ENCODE assay signal across 31 mouse cellular contexts in genomic region chr11:4027561-4028334, GRCm38 (mm10). TPM values are rescaled to one million over a fixed set of nuclear protein-coding genes. Genes with fewer than 3 reads are reported as not detected.
DNase-seq lines count a peak whose midpoint lies in the region; ATAC-seq and TF ChIP-seq lines count a peak whose summit lies in the region.
"Had no signal": no experiment of that assay in that cellular context is flagged by ENCODE, and none has a peak within 500 bp of the region (broad histone marks: within the 10 kb centered on the region; RNA-seq: fewer than 3 reads in every experiment).

No protein-coding gene starts in this region.

- no peak for TF ChIP-seq CTCF in forebrain, postnatal 0 days (IDR thresholded peaks at IDR 0.05; ENCODE audit: low read depth)
- no peak for TF ChIP-seq CTCF in brain, embryonic 14.5 days (IDR thresholded peaks at IDR 0.05; ENCODE audit: borderline replicate concordance, extremely low read depth, insufficient read depth, insufficient read length)
- TF ChIP-seq CTCF in thymus, adult 2 months (IDR thresholded peaks at IDR 0.05; ENCODE audit: borderline replicate concordance, control insufficient read depth, extremely low read depth, insufficient read depth, low read length, poor library complexity): no peak

- TF ChIP-seq POLR2A in brain, embryonic 14.5 days (IDR thresholded peaks at IDR 0.05; ENCODE audit: borderline replicate concordance, extremely low read depth, insufficient read depth, insufficient read length, poor library complexity, severe bottlenecking): no peak
- TF ChIP-seq POLR2A in thymus, adult 2 months (IDR thresholded peaks at IDR 0.05; ENCODE audit: control insufficient read depth, extremely low read depth, insufficient read depth, low read length, poor library complexity): no peak

- H3K4me3 ChIP-seq in forebrain, postnatal 0 days (ENCODE audit: low read depth, low read length): no peak overlapping the region
- H3K4me3 ChIP-seq in forebrain, embryonic 10.5 days: no peak overlapping the region
- no peak overlapping the region for H3K4me3 ChIP-seq in thymus, adult 2 months (ENCODE audit: control insufficient read depth, insufficient read depth, low read length)
- H3K4me3 ChIP-seq: embryonic facial prominence, embryonic 15.5 days; heart, embryonic 15.5 days; midbrain, embryonic 10.5 days had no signal

- no peaks in the 10 kb centered on the region for H3K9me3 ChIP-seq in forebrain, postnatal 0 days (ENCODE audit: low read length)
- no peaks in the 10 kb centered on the region; the same call in 1 of the 2 replicates for H3K9me3 ChIP-seq in forebrain, embryonic 10.5 days
- H3K9me3 ChIP-seq: embryonic facial prominence, embryonic 15.5 days; heart, embryonic 15.5 days had no signal

- peak; percentile 71 for ATAC-seq in forebrain, postnatal 0 days
- ATAC-seq: activated CD4-positive, CD25-positive, alpha-beta regulatory T cell, adult 4 months had no signal

- H3K4me2 ChIP-seq in forebrain, postnatal 0 days (ENCODE audit: low read depth): no peak overlapping the region
- H3K4me2 ChIP-seq: embryonic facial prominence, embryonic 15.5 days; heart, embryonic 15.5 days; liver, embryonic 11.5 days; lung, embryonic 14.5 days had no signal

- no peak overlapping the region for H3K9ac ChIP-seq in forebrain, postnatal 0 days
- H3K9ac ChIP-seq: embryonic facial prominence, embryonic 15.5 days; heart, embryonic 15.5 days; lung, embryonic 14.5 days had no signal

- H3K4me1 ChIP-seq in forebrain, postnatal 0 days (ENCODE audit: insufficient read depth): no peaks in the 10 kb centered on the region
- H3K4me1 ChIP-seq in forebrain, embryonic 10.5 days: 0 out of 2 replicates have a peak, but pooled peaks cover 3% of the 10 kb centered on the region
- H3K4me1 ChIP-seq in thymus, adult 2 months (replicated peaks; ENCODE audit: control insufficient read depth, insufficient read depth, low read length): no peaks in the 10 kb centered on the region
- H3K4me1 ChIP-seq: embryonic facial prominence, embryonic 15.5 days; heart, embryonic 15.5 days; midbrain, embryonic 10.5 days had no signal

- intact Hi-C loops in left cerebral cortex, postnatal 25 days (cut with DNase I): no loop called here
- intact Hi-C loops in gastrocnemius, postnatal 36 days (cut with DNase I): no loop called here

- no peak overlapping the region for H3K27ac ChIP-seq in forebrain, postnatal 0 days (ENCODE audit: low read depth, low read length)
- no peak overlapping the region for H3K27ac ChIP-seq in forebrain, embryonic 10.5 days
- H3K27ac ChIP-seq in thymus, adult 2 months (ENCODE audit: control insufficient read depth, insufficient read depth, low read length): no peak overlapping the region
- H3K27ac ChIP-seq: embryonic facial prominence, embryonic 15.5 days; heart, embryonic 15.5 days; kidney, postnatal 0 days; macrophage; midbrain, embryonic 10.5 days had no signal

- 56% methylated on average over 9 of the region's 9 CpGs for WGBS in forebrain, postnatal 0 days
- 80% methylated on average over 9 of the region's 9 CpGs for WGBS in forebrain, embryonic 10.5 days
- WGBS in thymus, adult 2 months: 87% methylated on average over 9 of the region's 9 CpGs

- no peaks in the 10 kb centered on the region; the same call in 1 of the 2 replicates for H3K27me3 ChIP-seq in forebrain, postnatal 0 days (ENCODE audit: insufficient read depth, low read length)
- peaks cover 20% of the 10 kb centered on the region for H3K27me3 ChIP-seq in forebrain, embryonic 10.5 days (ENCODE audit: poor library complexity, severe bottlenecking)
- H3K27me3 ChIP-seq in thymus, adult 2 months (ENCODE audit: control insufficient read depth, insufficient read depth, low read length): no peaks in the 10 kb centered on the region

- DNase-seq in forebrain, postnatal 0 days: peak; percentile 64
- no peak for DNase-seq in forebrain, embryonic 10.5 days (ENCODE audit: extremely low spot score, low spot score)
- DNase-seq in layer of hippocampus, adult 9-11 months: peak; percentile 24
- DNase-seq in layer of hippocampus, postnatal 36 days: no peak
- DNase-seq in brain, embryonic 14.5 days (ENCODE audit: low read depth): peak; percentile 46
- DNase-seq in left cerebral cortex, postnatal 25 days (ENCODE audit: low spot score in 2 of 2): peak; percentile 17 to 81
- no peak for DNase-seq in gastrocnemius, postnatal 36 days
- no peak for DNase-seq in thymus, adult 2 months
- DNase-seq: adrenal gland, postnatal 10 days; cerebellum, adult 18-20 months; cerebellum, postnatal 36 days; heart, adult 18-20 months; kidney, adult 11 months; lung, embryonic 14.5 days; retina, postnatal 1 day had no signal

- no peaks in the 10 kb centered on the region for H3K36me3 ChIP-seq in forebrain, postnatal 0 days (ENCODE audit: insufficient read depth)
- no peaks in the 10 kb centered on the region for H3K36me3 ChIP-seq in forebrain, embryonic 10.5 days (replicated peaks)
- no peaks in the 10 kb centered on the region for H3K36me3 ChIP-seq in thymus, adult 2 months (ENCODE audit: control insufficient read depth, insufficient read depth, low read length)
- H3K36me3 ChIP-seq: embryonic facial prominence, embryonic 15.5 days; G1E; heart, embryonic 15.5 days; midbrain, embryonic 10.5 days had no signal

RNA-seq across cellular contexts. Expression of gene Sec14l4, which starts 3.5 kb away (rescaled TPM):
- total RNA-seq in forebrain, postnatal 0 days (2014; rRNA removed): not detected in 2 replicates
- not detected in 2 replicates for polyA plus RNA-seq in forebrain, postnatal 0 days (2015; fragmentation: Nextera tagmentation; extraction: Ambion mirVana)
- not detected in 2 replicates for polyA plus RNA-seq in forebrain, embryonic 10.5 days (2016; fragmentation: Nextera tagmentation; extraction: Ambion mirVana)
- total RNA-seq in layer of hippocampus, postnatal 36 days (2021): under 1 TPM; 0.13 to 0.40 TPM
- polyA plus RNA-seq in brain, embryonic 14.5 days (2012; rRNA removed): 0.05 TPM in 1 of 2 replicates, not detected in the other
- under 1 TPM in 1 of 2 experiments, not detected in 1; 0.21 TPM for total RNA-seq in left cerebral cortex, postnatal 25 days (2021)
- total RNA-seq in gastrocnemius, postnatal 36 days (2021): not detected
- polyA plus RNA-seq in thymus, adult 2 months (2012; rRNA removed): 0.44 and 0.85 TPM in 2 replicates
- total RNA-seq: gastrocnemius, adult 8-10 months; hematopoietic stem cell, adult 5-6 weeks had no signal
- polyA plus RNA-seq: activated CD4-positive, CD25-positive, alpha-beta regulatory T cell, adult 4 months; G1E; kidney, postnatal 0 days; limb, embryonic 11.5 days; macrophage; midbrain, embryonic 10.5 days; neural tube, embryonic 11.5 days had no signal

RNA-seq across cellular contexts. Expression of gene Sec14l3, which starts 36.9 kb away (rescaled TPM):
- total RNA-seq in forebrain, postnatal 0 days (2014; rRNA removed): 3.6 and 4.7 TPM in 2 replicates
- 2.1 and 3.8 TPM in 2 replicates for polyA plus RNA-seq in forebrain, postnatal 0 days (2015; fragmentation: Nextera tagmentation; extraction: Ambion mirVana)
- not detected in 2 replicates for polyA plus RNA-seq in forebrain, embryonic 10.5 days (2016; fragmentation: Nextera tagmentation; extraction: Ambion mirVana)
- total RNA-seq in layer of hippocampus, postnatal 36 days (2021): 1 to 10 TPM; 1.1 to 1.2 TPM
- polyA plus RNA-seq in brain, embryonic 14.5 days (2012; rRNA removed): 0.23 and 0.29 TPM in 2 replicates
- total RNA-seq in left cerebral cortex, postnatal 25 days (2021): 1 to 10 TPM in 1 of 2 experiments, under 1 TPM in 1; 0.60 to 1.3 TPM
- not detected for total RNA-seq in gastrocnemius, postnatal 36 days (2021)
- polyA plus RNA-seq in thymus, adult 2 months (2012; rRNA removed): 0.49 and 0.52 TPM in 2 replicates
- total RNA-seq: gastrocnemius, adult 8-10 months; hematopoietic stem cell, adult 5-6 weeks had no signal
- polyA plus RNA-seq: activated CD4-positive, CD25-positive, alpha-beta regulatory T cell, adult 4 months; G1E; kidney, postnatal 0 days; limb, embryonic 11.5 days; liver, embryonic 11.5 days; macrophage; midbrain, embryonic 10.5 days; neural tube, embryonic 11.5 days; spleen, adult 2 months; stomach, embryonic 14.5 days; urinary bladder, adult 2 months had no signal

RNA-seq across cellular contexts. Expression of gene Gal3st1, which starts 44.3 kb away (rescaled TPM):
- total RNA-seq in forebrain, postnatal 0 days (2014; rRNA removed): 6.5 and 9.9 TPM in 2 replicates
- polyA plus RNA-seq in forebrain, postnatal 0 days (2015; fragmentation: Nextera tagmentation; extraction: Ambion mirVana): 8.0 and 8.3 TPM in 2 replicates
- polyA plus RNA-seq in forebrain, embryonic 10.5 days (2016; fragmentation: Nextera tagmentation; extraction: Ambion mirVana): 0.16 and 0.17 TPM in 2 replicates
- total RNA-seq in layer of hippocampus, postnatal 36 days (2021): 10 to 100 TPM; 12.5 to 14.2 TPM
- 3.2 and 5.3 TPM in 2 replicates for polyA plus RNA-seq in brain, embryonic 14.5 days (2012; rRNA removed)
- total RNA-seq in left cerebral cortex, postnatal 25 days (2021): 10 to 100 TPM; 13.2 to 15.5 TPM
- total RNA-seq in gastrocnemius, postnatal 36 days (2021): under 1 TPM; 0.26 to 0.42 TPM
- polyA plus RNA-seq in thymus, adult 2 months (2012; rRNA removed): 1.7 and 2.1 TPM in 2 replicates
- total RNA-seq: G1E had no signal
- polyA plus RNA-seq: activated CD4-positive, CD25-positive, alpha-beta regulatory T cell, adult 4 months; G1E; macrophage had no signal

RNA-seq across cellular contexts. Expression of gene 4930556J24Rik, which starts 51.2 kb away (rescaled TPM):
- not detected in 2 replicates for total RNA-seq in forebrain, postnatal 0 days (2014; rRNA removed)
- not detected in 2 replicates for polyA plus RNA-seq in forebrain, postnatal 0 days (2015; fragmentation: Nextera tagmentation; extraction: Ambion mirVana)
- polyA plus RNA-seq in forebrain, embryonic 10.5 days (2016; fragmentation: Nextera tagmentation; extraction: Ambion mirVana): 0.36 TPM in 2 replicates
- total RNA-seq in layer of hippocampus, postnatal 36 days (2021): under 1 TPM in 1 of 2 experiments, not detected in 1; 0.43 TPM
- 0.05 TPM in 1 of 2 replicates, not detected in the other for polyA plus RNA-seq in brain, embryonic 14.5 days (2012; rRNA removed)
- total RNA-seq in left cerebral cortex, postnatal 25 days (2021): not detected
- not detected for total RNA-seq in gastrocnemius, postnatal 36 days (2021)
- polyA plus RNA-seq in thymus, adult 2 months (2012; rRNA removed): not detected in 2 replicates
- total RNA-seq: adrenal gland, postnatal 10 days; gastrocnemius, adult 8-10 months; heart, adult 18-20 months; hematopoietic stem cell, adult 5-6 weeks had no signal
- polyA plus RNA-seq: activated CD4-positive, CD25-positive, alpha-beta regulatory T cell, adult 4 months; G1E; heart, embryonic 15.5 days; limb, embryonic 11.5 days; macrophage; neural tube, embryonic 11.5 days; spleen, adult 2 months; thymus, postnatal 0 days had no signal

Comparison
In these comparisons a context has a peak if more than half of its experiments do, and no peak if none do; other contexts are left out.
1. DNase-seq: peak in forebrain, postnatal 0 days (single experiment), layer of hippocampus, adult 9-11 months (single experiment), brain, embryonic 14.5 days (single experiment) and left cerebral cortex, postnatal 25 days (2 of 2); none in forebrain, embryonic 10.5 days (single experiment), layer of hippocampus, postnatal 36 days (0 of 2), gastrocnemius, postnatal 36 days (0 of 2) and thymus, adult 2 months (single experiment).